Mouse (Mus musculus) lung, adult 2 months (tissue): ENCODE results near the gene Macf1.

Experiments
- CTCF ChIP-seq: fragments of 200-500 bp; IDR thresholded peaks from 2 replicates; pipeline ENCODE4 v1.5.1; 2011; ENCODE audit warnings: mild to moderate bottlenecking, low read length, control low read depth; ENCODE audit not compliant: insufficient read depth
- POLR2A ChIP-seq: fragments of 200-500 bp; IDR thresholded peaks from 2 replicates; pipeline ENCODE4 v1.6.1; 2011; ENCODE audit warnings: low read depth, mild to moderate bottlenecking, control low read depth, low read length, borderline replicate concordance; ENCODE audit errors: extremely low read depth

DNA sequence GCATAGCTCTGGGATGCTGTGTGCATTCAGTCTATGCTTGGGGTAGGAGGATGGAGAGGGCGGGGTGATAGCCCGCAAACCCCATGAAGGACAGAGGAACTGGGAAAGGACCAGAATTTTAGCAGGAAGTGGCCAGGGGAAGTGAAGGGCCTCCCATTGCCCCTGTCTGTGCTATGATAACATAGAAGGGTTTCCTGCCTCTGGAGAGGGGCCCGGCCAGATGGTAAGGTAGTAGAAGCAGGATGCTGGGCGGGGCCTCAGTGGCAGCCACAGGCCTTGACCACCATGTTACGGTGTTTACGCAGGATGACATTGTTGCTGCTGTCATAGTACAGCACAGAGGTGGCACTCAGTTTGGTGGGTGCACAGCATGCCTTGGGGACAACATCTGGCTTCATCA lies 371.1 kb downstream of the Macf1 start:
- no peak for TF ChIP-seq CTCF
- no peak for TF ChIP-seq POLR2A
